Mouse (Mus musculus) olfactory bulb, adult 2 months (tissue): Measurements from ENCODE around the gene Emx1.

Experiments
- CTCF ChIP-seq: fragments of 200-500 bp; IDR thresholded peaks from 2 replicates; pipeline ENCODE4 v1.5.1; 2012; ENCODE audit warnings: low read depth, mild to moderate bottlenecking, low read length, moderate library complexity; ENCODE audit not compliant: insufficient read depth
- POLR2A ChIP-seq: fragments of 200-500 bp; IDR thresholded peaks from 2 replicates; pipeline ENCODE4 v1.6.1; 2012; ENCODE audit warnings: mild to moderate bottlenecking, low read depth, low read length, moderate library complexity; ENCODE audit not compliant: insufficient read depth

DNA sequence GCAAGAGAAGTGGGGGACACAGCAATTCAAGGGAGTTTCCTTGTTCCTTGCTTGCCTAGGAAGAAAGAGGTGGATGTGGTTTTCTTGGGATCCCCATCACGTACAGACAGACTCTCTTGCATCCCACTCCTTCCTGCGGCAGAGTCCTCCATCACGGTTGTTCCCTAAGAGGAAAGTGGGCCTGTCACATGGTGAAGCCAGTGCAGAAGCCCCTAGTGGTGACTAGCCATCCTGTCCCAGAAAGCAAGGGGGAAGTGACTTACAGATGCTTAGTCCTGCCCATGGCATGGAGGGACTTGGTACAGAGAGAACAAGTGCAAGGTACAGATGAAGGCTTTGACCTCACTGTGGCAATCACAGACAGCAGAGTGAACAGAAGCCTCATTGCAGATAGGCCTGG, 66.0 kb downstream of the Emx1 start:
- no peak for TF ChIP-seq CTCF
- TF ChIP-seq POLR2A = no peak
